Mouse (Mus musculus) CH12.LX (cell line): ENCODE measurements around the gene Aplp1. TPM values are rescaled to one million over a fixed set of nuclear protein-coding genes. Genes with fewer than 3 reads are reported as not detected.

Experiments
- DNase-seq: peaks from one replicate; pipeline ENCODE4 v3.0.0-alpha.2; 2013; ENCODE audit errors: extremely low read depth
- H3K27ac ChIP-seq: 2 replicates; pipeline ENCODE4 v1.5.1; 2012; ENCODE audit warnings: low read depth, mild to moderate bottlenecking, control low read depth, moderate library complexity; ENCODE audit not compliant: insufficient read depth
- H3K27me3 ChIP-seq: replicated peaks from 2 replicates; pipeline ENCODE3; 2012; ENCODE audit warnings: inconsistent platforms
- H3K36me3 ChIP-seq, 2 experiments: replicated peaks in 1 of 2; 2 replicates each; pipeline versions ENCODE3 to v1.6.1; 2012; ENCODE audit warnings: inconsistent platforms in 1 of 2, low read length in 1 of 2, mild to moderate bottlenecking in 1 of 2, mixed read lengths in 1 of 2, moderate library complexity in 1 of 2; ENCODE audit not compliant: control insufficient read depth in 1 of 2, insufficient read depth in 1 of 2
- H3K4me1 ChIP-seq, 2 experiments: 2 replicates each; pipeline ENCODE4 v1.6.1; 2012; ENCODE audit warnings: inconsistent platforms in 1 of 2, moderate library complexity in 1 of 2; ENCODE audit not compliant: insufficient read depth in 2 of 2, control insufficient read depth in 1 of 2
- H3K4me2 ChIP-seq: 2 replicates; pipeline ENCODE4 v1.6.1; 2012; ENCODE audit warnings: low read depth, mild to moderate bottlenecking, control low read depth; ENCODE audit not compliant: poor library complexity, insufficient read depth, severe bottlenecking
- H3K4me3 ChIP-seq, 3 experiments: fragments of 150-350 bp in 1 of 3; sonication (generic) in 1 of 3; replicated peaks in 1 of 3; 2 replicates each; pipeline versions ENCODE3 to v1.5.1; 2011 to 2012; ENCODE audit warnings: low read depth in 2 of 3, low read length in 2 of 3, mild to moderate bottlenecking in 2 of 3, moderate library complexity in 2 of 3, control low read depth in 1 of 3, improper control_type of control experiment in 1 of 3, inconsistent platforms in 1 of 3, mixed read lengths in 1 of 3; ENCODE audit not compliant: poor library complexity in 1 of 3
- H3K79me2 ChIP-seq: replicated peaks from 2 replicates; pipeline ENCODE4 v1.6.1; 2012; ENCODE audit warnings: mild to moderate bottlenecking, moderate library complexity; ENCODE audit not compliant: control insufficient read depth, poor library complexity, insufficient read depth, severe bottlenecking; ENCODE audit errors: extremely low read depth
- H3K9ac ChIP-seq: 2 replicates; pipeline ENCODE4 v1.6.1; 2012; ENCODE audit warnings: low read depth, mild to moderate bottlenecking, control low read depth, moderate library complexity; ENCODE audit not compliant: insufficient read depth
- H3K9me3 ChIP-seq: replicated peaks from 2 replicates; pipeline ENCODE3; 2012; ENCODE audit warnings: low read length, inconsistent platforms, mixed read lengths
- CHD1 ChIP-seq: IDR thresholded peaks from 2 replicates; pipeline ENCODE4 v1.6.1; 2012; ENCODE audit warnings: low read depth, low read length, improper control_type of control experiment, inconsistent platforms
- CTCF ChIP-seq, 2 experiments: IDR thresholded peaks in 1 of 2; conservative IDR thresholded peaks in 1 of 2; 2 replicates each; pipeline ENCODE4 v1.5.1; 2011 to 2012; ENCODE audit warnings: low read depth in 2 of 2, low read length in 2 of 2, improper control_type of control experiment in 1 of 2, inconsistent platforms in 1 of 2, mild to moderate bottlenecking in 1 of 2, moderate library complexity in 1 of 2
- ELF1 ChIP-seq: IDR thresholded peaks from 2 replicates; pipeline ENCODE4 v1.6.1; 2014; ENCODE audit warnings: low read depth, mild to moderate bottlenecking, inconsistent platforms, low read length, improper control_type of control experiment
- EP300 ChIP-seq: IDR thresholded peaks from 2 replicates; pipeline ENCODE4 v1.6.1; 2011; ENCODE audit warnings: low read length, improper control_type of control experiment
- HCFC1 ChIP-seq: IDR thresholded peaks from 2 replicates; pipeline ENCODE4 v1.6.1; 2012; ENCODE audit warnings: low read depth, mild to moderate bottlenecking, inconsistent platforms, low read length, improper control_type of control experiment
- JUND ChIP-seq: conservative IDR thresholded peaks from 2 replicates; pipeline ENCODE4 v1.6.1; 2011; ENCODE audit warnings: low read depth, low read length, improper control_type of control experiment
- MAFK ChIP-seq: IDR thresholded peaks from 2 replicates; pipeline ENCODE4 v1.6.1; 2011; ENCODE audit warnings: low read length, improper control_type of control experiment; ENCODE audit not compliant: insufficient replicate concordance
- MAX ChIP-seq: IDR thresholded peaks from 2 replicates; pipeline ENCODE4 v1.6.1; 2011; ENCODE audit warnings: low read length, improper control_type of control experiment
- MEF2A ChIP-seq: IDR thresholded peaks from 2 replicates; pipeline ENCODE4 v1.6.1; 2014; ENCODE audit warnings: low read depth, mild to moderate bottlenecking, inconsistent platforms, low read length, improper control_type of control experiment, borderline replicate concordance
- MXI1 ChIP-seq: IDR thresholded peaks from 2 replicates; pipeline ENCODE4 v1.6.1; 2011; ENCODE audit warnings: mild to moderate bottlenecking, low read depth, low read length, improper control_type of control experiment
- MYC ChIP-seq: IDR thresholded peaks from 2 replicates; pipeline ENCODE4 v1.6.1; 2011; ENCODE audit warnings: low read depth, mild to moderate bottlenecking, improper control_type of control experiment, low read length
- NELFE ChIP-seq: IDR thresholded peaks from 2 replicates; pipeline ENCODE4 v1.6.1; 2011; ENCODE audit warnings: low read depth, low read length, improper control_type of control experiment
- POLR2A ChIP-seq: IDR thresholded peaks from 2 replicates; pipeline ENCODE4 v1.6.1; 2011; ENCODE audit warnings: low read depth, mild to moderate bottlenecking, improper control_type of control experiment, low read length
- POLR2AphosphoS2 ChIP-seq: IDR thresholded peaks from 2 replicates; pipeline ENCODE4 v1.6.1; 2011; ENCODE audit warnings: low read depth, low read length, improper control_type of control experiment
- RCOR1 ChIP-seq: conservative IDR thresholded peaks from 2 replicates; pipeline ENCODE4 v1.6.1; 2012; ENCODE audit warnings: low read depth, mild to moderate bottlenecking, inconsistent platforms, low read length, improper control_type of control experiment
- USF2 ChIP-seq: conservative IDR thresholded peaks from 2 replicates; pipeline ENCODE4 v1.6.1; 2011; ENCODE audit warnings: low read depth, low read length, improper control_type of control experiment
- ZC3H11A ChIP-seq: IDR thresholded peaks from 2 replicates; pipeline ENCODE4 v1.6.1; 2012; ENCODE audit warnings: low read depth, mild to moderate bottlenecking, inconsistent platforms, low read length, improper control_type of control experiment
- ZMIZ1 ChIP-seq: IDR thresholded peaks from 2 replicates; pipeline ENCODE4 v1.6.1; 2012; ENCODE audit warnings: low read depth, mild to moderate bottlenecking, inconsistent platforms, low read length, improper control_type of control experiment
- ZNF384 ChIP-seq: IDR thresholded peaks from 2 replicates; pipeline ENCODE4 v1.6.1; 2012; ENCODE audit warnings: low read depth, low read length, improper control_type of control experiment, inconsistent platforms
- dilution Hi-C: fragments of 300-500 bp; cut with MboI; formaldehyde crosslinking; loops from 2 replicates; pipeline ENCODE4 v1.14.3; 2020; ENCODE audit warnings: low sequenced_read_pairs; ENCODE audit not compliant: extremely low pct_unique_long_range_greater_than_20kb, extremely low pct_ligation_motif_present
- in situ Hi-C: fragments of 300-500 bp; cut with MboI; formaldehyde crosslinking; loops from 3 replicates; pipeline ENCODE4 v1.14.3; 2019; ENCODE audit warnings: low sequenced_read_pairs, low pct_ligation_motif_present, low pct_unique_long_range_greater_than_20kb, mixed read lengths
- polyA plus RNA-seq: library from polyadenylated mRNA; unstranded; fragments of >175 nt; gene quantifications from 2 replicates; pipeline ENCODE4 v1.2.1, GENCODE M21; 2012; ENCODE audit warnings: low read depth; ENCODE audit not compliant: insufficient read length
- total RNA-seq, 2 experiments: library from RNA; depleted of rRNA; stranded (reverse); fragments of 300-350 nt in 1 of 2; fragments of >200 nt in 1 of 2; gene quantifications; 2 replicates each; pipeline ENCODE4 v1.2.3; 2012 to 2014

Gene Aplp1
- total and polyA plus RNA-seq, 3 experiments: 0.10 to 0.93 TPM; not detected in 1

- dilution Hi-C loops: no loop called here
- in situ Hi-C loops: no loop called here
- H3K27me3 ChIP-seq: peaks cover 96% of the 10 kb centered on the region
- H3K4me3 ChIP-seq: no peak overlapping the region
- no peak for DNase-seq
- no peak overlapping the region for H3K27ac ChIP-seq
- H3K9me3 ChIP-seq: no peaks in the 10 kb centered on the region
- H3K79me2 ChIP-seq: no peaks in the 10 kb centered on the region
- H3K36me3 ChIP-seq: no peaks in the 10 kb centered on the region
- H3K9ac ChIP-seq: no peak overlapping the region
- no peak overlapping the region for H3K4me2 ChIP-seq
- H3K4me1 ChIP-seq: peaks cover 16 to 31% of the 10 kb centered on the region in 2 experiments
- TF ChIP-seq NELFE (no peak), CHD1 (no peak), RCOR1 (no peak), CTCF (conservative IDR thresholded peaks at IDR 0.05 in 1 of 2, IDR thresholded peaks at IDR 0.05 in 1 of 2; ENCODE audit: low read depth in 2 of 2, low read length in 2 of 2) (no peak), MEF2A (no peak), MAFK (no peak), EP300 (no peak), HCFC1 (no peak), MXI1 (no peak), MYC (no peak), POLR2AphosphoS2 (no peak), MAX (no peak), ZC3H11A (no peak), JUND (no peak), ZNF384 (no peak), ZMIZ1 (no peak), USF2 (no peak)
These were observed 11.2 kb upstream of the Aplp1 start for GRCm38 (mm10) chr7:30456487-30456886.

DNA sequence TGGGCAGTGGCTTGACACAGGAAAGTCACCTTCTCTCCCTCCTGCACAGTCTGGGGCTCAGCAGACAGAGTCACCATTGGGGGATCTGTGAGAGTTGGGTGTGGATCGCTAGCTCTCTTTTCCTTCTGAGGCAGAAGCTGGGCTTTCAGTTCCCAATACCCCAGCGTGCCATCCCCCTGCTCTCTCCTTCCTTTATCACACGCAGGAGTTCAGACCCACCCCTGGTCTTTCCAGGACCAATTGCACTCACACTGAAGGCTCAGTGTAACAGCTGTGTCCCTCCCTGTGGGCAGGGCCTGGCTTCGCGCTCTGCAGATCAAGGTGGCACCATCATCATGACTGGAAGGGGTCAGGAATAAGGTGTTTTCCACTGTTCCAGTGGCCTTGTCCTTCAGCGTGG is 8.9 kb upstream of the Aplp1 start:
- no peaks in the 10 kb centered on the region for H3K79me2 ChIP-seq
- H3K27me3 ChIP-seq: peaks cover 90% of the 10 kb centered on the region
- H3K4me2 ChIP-seq: peak overlapping the region; percentile 70
- no peak overlapping the region for H3K9ac ChIP-seq
- no peaks in the 10 kb centered on the region for H3K9me3 ChIP-seq
- DNase-seq: no peak
- H3K4me3 ChIP-seq: no peak overlapping the region
- in situ Hi-C loops (no loop called here), dilution Hi-C loops (no loop called here)
- peaks cover 16 to 31% of the 10 kb centered on the region in 2 experiments for H3K4me1 ChIP-seq
- TF ChIP-seq POLR2A (no peak), ELF1 (no peak), POLR2AphosphoS2 (no peak)
- H3K27ac ChIP-seq: no peak overlapping the region
- H3K36me3 ChIP-seq: no peaks in the 10 kb centered on the region
